Mouse (Mus musculus) lung, adult 2 months (tissue): ENCODE measurements around the gene Slc35b1.

Experiments
- CTCF ChIP-seq: fragments of 200-500 bp; IDR thresholded peaks from 2 replicates; pipeline ENCODE4 v1.5.1; 2011; ENCODE audit warnings: mild to moderate bottlenecking, low read length, control low read depth; ENCODE audit not compliant: insufficient read depth
- POLR2A ChIP-seq: fragments of 200-500 bp; IDR thresholded peaks from 2 replicates; pipeline ENCODE4 v1.6.1; 2011; ENCODE audit warnings: low read depth, mild to moderate bottlenecking, control low read depth, low read length, borderline replicate concordance; ENCODE audit errors: extremely low read depth

GRCm38 (mm10) chr11:95368231-95368823, 16.2 kb upstream of the Slc35b1 start:
- TF ChIP-seq POLR2A, result no peak
- TF ChIP-seq CTCF, result no peak
